Mouse (Mus musculus) embryonic facial prominence, embryonic 14.5 days (tissue): ENCODE data around the gene Adam20. TPM values are rescaled to one million over a fixed set of nuclear protein-coding genes. Genes with fewer than 3 reads are reported as not detected.
A peak's percentile ranks its signal among the peaks of the same experiment; 100 is the strongest.
"Not testable (repeated sequence)": the region's sequence is repeated elsewhere in the genome, so short reads cannot be mapped to it uniquely, and the experiment has no call there.

Experiments used
- ATAC-seq: fragments of 200-750 bp; cut with Nextera tagmentation; 2 replicates; pipeline ENCODE4 v1.8.0; 2017; ENCODE audit warnings: low read depth, moderate number of reproducible peaks, moderate TSS enrichment
- DNase-seq: peaks from one replicate; pipeline ENCODE4 v3.0.0-alpha.2; 2015; ENCODE audit warnings: low spot score
- H3K27ac ChIP-seq: fragments of 300-500 bp; sonication (generic); replicated peaks from 2 replicates; pipeline ENCODE4 v1.5.1; 2014; ENCODE audit warnings: low read depth, mild to moderate bottlenecking, low read length, moderate library complexity
- H3K27me3 ChIP-seq: fragments of 300-500 bp; sonication (generic); replicated peaks from 2 replicates; pipeline ENCODE4 v1.6.1; 2014; ENCODE audit warnings: low read length; ENCODE audit not compliant: control insufficient read depth, insufficient read depth
- H3K36me3 ChIP-seq: fragments of 300-500 bp; sonication (generic); 2 replicates; pipeline ENCODE4 v1.6.1; 2014; ENCODE audit warnings: low read length, mixed read lengths; ENCODE audit not compliant: control insufficient read depth, insufficient read depth
- H3K4me1 ChIP-seq: fragments of 300-500 bp; sonication (generic); 2 replicates; pipeline ENCODE4 v1.6.1; 2014; ENCODE audit warnings: antibody characterized with exemption, low read length; ENCODE audit not compliant: control insufficient read depth, insufficient read depth
- H3K4me2 ChIP-seq: fragments of 300-500 bp; sonication (generic); 2 replicates; pipeline ENCODE4 v1.6.1; 2014; ENCODE audit warnings: low read depth, mild to moderate bottlenecking, low read length, moderate library complexity, mixed read lengths
- H3K4me3 ChIP-seq: fragments of 300-500 bp; sonication (generic); 2 replicates; pipeline ENCODE4 v1.5.1; 2014; ENCODE audit warnings: low read depth, mild to moderate bottlenecking, low read length
- H3K9ac ChIP-seq: fragments of 300-500 bp; sonication (generic); 2 replicates; pipeline ENCODE4 v1.6.1; 2014; ENCODE audit warnings: low read depth, mild to moderate bottlenecking, low read length, moderate library complexity, mixed read lengths
- H3K9me3 ChIP-seq: fragments of 300-500 bp; sonication (generic); 2 replicates; pipeline ENCODE4 v1.6.1; 2016; ENCODE audit warnings: low read length; ENCODE audit not compliant: control insufficient read depth
- WGBS: fragments of 180-500 bp; shearing (Covaris S2); extraction: QIAGEN DNeasy Blood & Tissue Kit; methylation state at CpG from one replicate; pipeline ENCODE4 v1.1.7; 2014; 5-methylcytosine and 5-hydroxymethylcytosine counted together
- polyA plus RNA-seq: library from polyadenylated mRNA; unstranded; fragments of >200 nt; fragmentation: Nextera tagmentation; extraction: Ambion mirVana; gene quantifications from 2 replicates; pipeline ENCODE4 v1.2.1, GENCODE M21; 2014

Gene Adam20
- not detected in 2 replicates for polyA plus RNA-seq

- not testable (repeated sequence) for DNase-seq, ATAC-seq, H3K4me2 ChIP-seq, H3K9me3 ChIP-seq, H3K36me3 ChIP-seq, H3K4me3 ChIP-seq, H3K4me1 ChIP-seq, H3K27me3 ChIP-seq, H3K9ac ChIP-seq, H3K27ac ChIP-seq
- 88% methylated on average over 1 of the region's 1 CpGs for WGBS
These were observed at the start of gene Adam20 for GRCm38 (mm10) chr8:40792973-40793372. TSS of gene Adam20 (plus strand) at chr8:40793273.

- 65% methylated on average over 1 of the region's 1 CpGs for WGBS
These were observed 41.2 kb upstream of the Adam20 start, which contains the start of gene Adam25 for GRCm38 (mm10) chr8:40751908-40752307. TSS of gene Adam25 (plus strand) at chr8:40752208.

GRCm38 (mm10) chr8:40783320-40783719 is 9.8 kb upstream of the Adam20 start:
- no peak overlapping the region for H3K27ac ChIP-seq
- DNase-seq (peak; percentile 45), ATAC-seq (no peak)
- no peaks in the 10 kb centered on the region for H3K27me3 ChIP-seq
- H3K9me3 ChIP-seq, result no peaks in the 10 kb centered on the region
- H3K9ac ChIP-seq, result no peak overlapping the region
- H3K4me1 ChIP-seq, result no peaks in the 10 kb centered on the region
- no peak overlapping the region for H3K4me2 ChIP-seq
- H3K36me3 ChIP-seq, result no peaks in the 10 kb centered on the region
- no peak overlapping the region for H3K4me3 ChIP-seq

More at GRCm38 (mm10) chr8:40751908-40752307, 41.2 kb upstream of the Adam20 start, which contains the start of gene Adam25:
- H3K4me3 ChIP-seq, H3K4me1 ChIP-seq, H3K9me3 ChIP-seq, ATAC-seq, H3K27ac ChIP-seq, H3K27me3 ChIP-seq, H3K4me2 ChIP-seq, H3K36me3 ChIP-seq, H3K9ac ChIP-seq, DNase-seq: not testable (repeated sequence)

- ATAC-seq, result no peak
- H3K9ac ChIP-seq, result no peak overlapping the region
- no peak for DNase-seq
These were observed 10.5 kb downstream of the Adam20 start for GRCm38 (mm10) chr8:40803379-40804079.

More at GRCm38 (mm10) chr8:40803379-40804079, 10.5 kb downstream of the Adam20 start:
- no peaks in the 10 kb centered on the region for H3K27me3 ChIP-seq
- no peaks in the 10 kb centered on the region for H3K36me3 ChIP-seq
- H3K9me3 ChIP-seq, result no peaks in the 10 kb centered on the region
- no peak overlapping the region for H3K4me2 ChIP-seq
- 90% methylated on average over 2 of the region's 2 CpGs for WGBS
- H3K4me1 ChIP-seq, result no peaks in the 10 kb centered on the region
- H3K27ac ChIP-seq, result no peak overlapping the region
- no peak overlapping the region for H3K4me3 ChIP-seq

Other genes with a start within 250 kb of the Adam20 start
- not detected in 2 replicates for gene Adam24, start 118.2 kb upstream of the Adam20 start, polyA plus RNA-seq
- not detected in 2 replicates for gene Adam25, start 41.1 kb upstream of the Adam20 start, polyA plus RNA-seq
- not detected in 2 replicates for gene Adam39, start 29.7 kb downstream of the Adam20 start, polyA plus RNA-seq